Mouse (Mus musculus) layer of hippocampus, postnatal 25 days (tissue): ENCODE results near the gene Cyp3a57. TPM values are rescaled to one million over a fixed set of nuclear protein-coding genes. Genes with fewer than 3 reads are reported as not detected.
"Not testable (repeated sequence)": the region's sequence is repeated elsewhere in the genome, so short reads cannot be mapped to it uniquely, and the experiment has no call there.

ENCODE experiments used
- DNase-seq, 2 experiments: peaks; one replicate each; pipeline ENCODE4 v3.0.0; 2022; ENCODE audit warnings: mixed read lengths in 2 of 2, low spot score in 1 of 2; ENCODE audit errors: extremely low spot score in 1 of 2
- total RNA-seq, 2 experiments: library from RNA; stranded (reverse); gene quantifications; 2 replicates each; pipeline ENCODE4 v1.2.3; 2021

Gene Cyp3a57
- not detected for total RNA-seq

DNA sequence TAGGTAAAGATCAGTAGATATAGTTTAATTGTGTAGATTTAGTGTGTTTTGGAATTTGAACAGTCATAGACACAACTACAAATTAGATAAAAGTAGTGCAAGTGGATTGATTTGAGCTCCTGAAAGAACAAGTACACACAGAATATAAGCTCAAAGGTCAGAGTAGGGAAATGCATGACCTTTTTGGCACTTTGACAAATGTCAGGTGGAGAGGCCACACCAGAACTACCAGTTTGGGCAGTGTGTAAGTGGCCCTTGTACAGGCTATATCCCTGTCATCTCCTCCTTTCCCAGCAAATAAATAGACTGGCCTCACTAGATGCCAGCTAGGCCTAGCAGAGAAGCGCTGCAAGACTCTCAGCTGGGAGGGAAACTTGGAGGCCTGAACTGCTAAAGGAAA lies at the start of gene Cyp3a57:
Gene Cyp3a57, plus strand, starts transcription at position 339 of the 400 bp plus-strand sequence.
- no peak for DNase-seq

DNA sequence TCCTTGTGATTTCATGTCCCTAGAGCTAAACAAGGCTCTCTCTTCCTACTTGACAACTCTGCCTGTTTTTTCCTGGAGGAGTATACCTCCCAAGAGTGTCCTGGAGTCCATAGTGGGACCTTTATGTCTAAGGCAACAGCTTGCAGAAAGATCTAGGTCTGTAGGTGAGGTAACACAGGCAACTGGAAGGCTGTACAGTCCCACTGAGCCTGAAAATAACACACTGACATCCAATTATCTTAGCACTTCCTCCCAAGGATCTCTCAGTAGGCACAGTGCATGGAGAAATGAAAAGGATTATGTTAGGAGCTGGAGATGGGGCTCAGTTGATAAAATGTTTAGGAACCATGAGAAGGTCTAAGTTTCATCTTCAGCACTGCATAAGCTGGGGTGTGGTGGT lies 44.6 kb upstream of the Cyp3a57 start:
- no peak for DNase-seq

DNA sequence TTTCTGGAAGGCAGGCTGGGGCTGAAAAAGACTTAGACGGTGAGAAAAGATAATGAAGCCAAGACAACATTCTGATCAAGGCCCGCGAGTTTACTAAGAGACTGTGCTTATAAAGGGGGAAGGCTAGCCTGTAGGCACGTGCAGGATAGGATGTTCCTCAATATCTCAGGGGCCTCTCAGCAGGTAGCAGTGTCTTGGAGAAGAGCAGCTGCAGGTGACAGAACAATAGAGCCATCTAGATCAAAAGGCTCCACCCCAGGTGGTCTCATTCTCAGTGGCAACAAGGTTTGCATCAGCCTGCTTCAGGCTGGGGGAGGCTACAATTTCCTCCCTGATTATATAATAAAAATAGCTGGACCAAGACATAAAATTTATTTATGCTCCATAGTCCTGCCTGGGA lies 43.3 kb upstream of the Cyp3a57 start:
- not testable (repeated sequence) for DNase-seq

DNA sequence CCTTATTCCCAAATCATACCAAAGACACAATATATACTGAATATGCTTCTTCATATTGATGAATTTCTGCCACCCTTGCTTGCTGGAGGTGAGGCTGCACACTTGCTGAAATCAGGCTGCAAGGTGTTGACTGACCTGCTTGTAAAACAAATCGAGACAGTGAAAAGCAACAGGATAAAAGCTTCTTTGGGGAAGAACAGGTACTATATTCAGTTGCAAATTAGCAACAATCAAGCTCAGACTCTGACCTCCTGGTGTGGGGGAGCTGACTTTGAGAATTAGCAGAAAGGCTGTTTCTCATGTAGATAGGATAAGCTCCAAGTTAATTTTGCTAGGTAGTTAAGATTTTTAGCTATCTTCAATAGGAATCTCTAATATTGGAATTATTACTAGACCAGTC lies 42.7 kb upstream of the Cyp3a57 start:
- DNase-seq = no peak

DNA sequence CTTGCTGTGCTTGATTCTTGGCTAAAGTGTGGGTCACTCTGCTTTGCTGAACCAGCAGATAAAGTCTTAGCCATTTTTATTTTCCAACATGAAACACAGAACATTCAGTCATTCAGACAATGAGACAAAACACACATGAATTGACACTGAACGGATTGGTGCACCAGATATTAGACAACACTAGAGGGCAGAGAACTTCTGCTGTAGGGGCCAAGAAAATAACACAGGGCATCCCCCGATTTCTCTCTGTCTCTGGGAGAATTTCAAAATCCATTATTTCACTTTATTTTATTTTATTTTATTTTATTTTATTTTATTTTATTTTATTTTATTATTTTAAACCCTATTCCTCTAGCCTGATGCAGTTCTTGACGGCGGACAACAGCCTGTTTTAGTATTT lies 38.1 kb upstream of the Cyp3a57 start:
- DNase-seq = not testable (repeated sequence)

DNA sequence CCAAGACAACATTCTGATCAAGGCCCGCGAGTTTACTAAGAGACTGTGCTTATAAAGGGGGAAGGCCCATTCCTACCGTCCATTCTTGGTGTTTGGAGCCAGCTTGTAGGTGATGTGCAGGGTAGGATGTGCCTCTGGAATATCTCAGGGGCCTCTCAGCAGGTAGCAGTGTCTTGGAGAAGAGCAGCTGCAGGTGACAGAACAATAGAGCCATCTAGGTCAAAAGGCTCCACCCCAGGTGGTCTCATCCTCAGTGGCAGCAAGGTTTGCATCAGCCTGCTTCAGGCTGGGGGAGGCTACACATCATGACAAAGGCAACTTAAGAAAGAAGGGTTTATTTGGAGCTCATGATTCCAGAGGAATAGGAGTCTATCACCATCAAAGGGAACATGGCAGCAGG lies 37.3 kb upstream of the Cyp3a57 start:
- not testable (repeated sequence) for DNase-seq

DNA sequence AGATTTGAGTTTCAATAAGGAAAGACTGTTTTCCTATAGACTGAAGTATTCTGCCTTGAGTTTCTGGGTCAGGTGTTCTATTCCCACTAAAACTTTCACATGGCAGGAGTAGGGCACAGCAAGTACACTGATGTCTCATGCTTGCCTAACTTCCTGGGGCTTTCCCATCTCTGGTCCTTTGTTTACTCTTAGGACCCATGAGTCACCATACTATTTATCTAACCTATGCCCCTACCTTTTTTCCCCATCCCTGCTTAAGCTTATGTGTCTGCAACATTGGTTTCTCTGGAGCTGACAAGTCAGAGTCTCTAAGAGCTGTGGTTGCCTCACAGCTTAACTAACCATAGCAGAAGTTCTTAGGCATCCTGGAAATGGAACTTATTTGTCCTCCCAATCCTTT lies 31.2 kb upstream of the Cyp3a57 start:
- DNase-seq = no peak

DNA sequence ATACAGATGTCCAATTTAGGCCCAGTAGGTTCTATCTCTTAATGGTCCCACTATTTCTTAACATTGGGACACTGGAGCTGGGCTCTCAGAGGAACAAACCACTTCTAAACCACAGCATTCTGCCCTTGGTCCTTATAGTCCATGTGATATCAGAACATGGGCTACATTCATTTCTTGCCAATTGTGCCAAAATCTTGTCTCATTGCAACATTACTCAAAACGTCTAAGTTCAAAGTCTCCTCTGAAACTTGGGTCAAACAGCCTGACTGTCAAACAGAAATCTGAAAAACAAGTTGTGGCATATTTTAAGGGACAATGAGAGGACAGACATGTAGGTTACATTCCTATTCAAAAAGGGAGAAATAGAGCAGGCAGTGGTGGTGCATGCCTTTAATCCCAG lies 27.9 kb upstream of the Cyp3a57 start:
- DNase-seq = no peak

DNA sequence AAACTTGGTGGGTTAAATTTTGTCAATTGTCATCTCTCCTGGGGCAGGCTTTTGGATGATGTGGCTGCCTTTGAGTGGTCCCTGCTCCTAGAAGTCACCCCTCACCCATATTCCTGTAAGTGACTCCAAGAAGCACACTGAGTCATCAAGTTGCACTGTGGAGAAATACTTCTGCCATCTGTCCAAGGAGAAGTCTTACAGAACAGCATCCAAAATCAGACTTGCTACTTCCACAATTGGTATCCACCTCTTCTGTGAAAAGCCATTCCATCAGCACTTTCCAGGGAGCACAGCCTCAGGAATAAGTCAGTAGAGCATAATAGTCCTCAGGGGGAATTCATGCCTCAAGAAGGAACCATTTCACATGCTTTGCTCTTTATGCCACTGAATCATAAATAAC lies 6.3 kb upstream of the Cyp3a57 start:
- not testable (repeated sequence) for DNase-seq

DNA sequence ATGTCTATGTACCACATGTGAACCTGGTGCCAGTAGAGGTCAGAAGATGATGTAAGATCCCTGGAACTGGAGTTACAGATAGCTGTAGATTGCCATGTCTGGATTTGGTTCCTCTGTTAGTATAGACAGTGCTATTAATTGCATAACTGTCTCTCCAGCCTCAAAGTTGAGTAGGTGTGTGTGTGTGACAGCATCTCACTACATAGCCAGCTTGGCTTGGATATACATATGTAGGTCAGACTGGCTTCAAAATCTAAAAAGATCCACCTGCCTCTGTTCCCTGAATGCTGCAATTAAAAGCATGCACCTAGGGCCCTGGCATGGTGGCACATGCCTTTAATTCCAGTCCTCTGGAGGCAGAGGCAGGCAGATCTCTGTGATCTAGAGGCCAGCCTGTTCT lies 4.6 kb downstream of the Cyp3a57 start:
- no peak for DNase-seq

DNA sequence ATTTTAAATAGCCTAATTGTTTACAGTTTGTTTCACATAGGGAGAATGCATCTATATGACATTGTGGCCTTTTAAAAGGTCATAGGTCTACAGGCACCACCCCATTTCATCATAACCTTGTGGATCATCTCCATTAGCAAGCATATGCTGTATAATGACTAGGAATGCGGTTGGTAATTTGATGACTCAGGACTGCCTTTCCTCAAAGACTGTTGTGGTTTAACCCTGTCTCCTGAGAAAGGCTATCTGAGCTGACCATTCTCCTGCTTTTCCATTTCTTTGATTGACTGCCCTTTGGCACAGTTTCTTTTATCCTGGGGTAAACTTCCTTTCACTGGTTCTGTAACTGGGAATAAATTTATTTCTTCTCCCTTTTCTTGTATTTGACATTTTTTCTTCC lies 8.0 kb downstream of the Cyp3a57 start:
- no peak for DNase-seq

DNA sequence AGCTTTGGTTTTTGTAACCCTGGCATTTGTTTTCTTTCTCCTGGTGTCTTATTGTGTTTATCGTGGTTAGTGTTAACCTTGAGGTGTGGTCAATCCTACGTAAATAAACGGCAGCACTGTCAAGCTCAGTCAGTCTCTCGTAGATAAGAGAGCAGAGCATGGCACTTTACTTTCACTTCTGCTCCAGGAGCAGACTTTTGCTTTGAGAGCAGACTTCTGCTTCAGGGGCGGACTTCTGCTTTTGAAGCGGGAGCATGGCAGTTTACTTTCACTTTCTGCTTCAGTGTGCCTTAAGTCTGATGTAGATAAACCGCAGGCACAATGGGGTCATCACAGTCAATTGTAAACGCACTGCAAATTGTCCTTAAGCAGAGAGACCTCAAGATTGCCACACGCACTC lies 70.3 kb downstream of the Cyp3a57 start:
- DNase-seq = not testable (repeated sequence)

DNA sequence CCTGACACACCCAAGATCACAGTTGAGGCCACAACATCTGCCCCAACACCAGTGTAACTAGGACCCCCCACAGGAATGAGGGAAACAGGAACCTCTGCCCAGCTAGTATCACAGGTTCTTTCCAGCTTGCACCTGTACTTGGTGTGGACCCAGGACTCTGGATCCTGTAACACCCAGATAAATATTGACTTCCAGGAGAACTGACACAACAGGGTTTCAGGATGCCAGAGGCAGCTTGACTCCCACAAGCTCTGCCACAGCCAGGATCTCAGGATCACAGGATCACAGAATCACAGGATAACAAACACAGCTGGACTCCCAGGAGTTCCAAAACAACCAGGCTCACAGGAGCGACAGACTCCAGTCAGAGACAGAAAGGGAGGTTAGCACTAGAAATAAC lies 77.2 kb downstream of the Cyp3a57 start:
- no peak for DNase-seq

DNA sequence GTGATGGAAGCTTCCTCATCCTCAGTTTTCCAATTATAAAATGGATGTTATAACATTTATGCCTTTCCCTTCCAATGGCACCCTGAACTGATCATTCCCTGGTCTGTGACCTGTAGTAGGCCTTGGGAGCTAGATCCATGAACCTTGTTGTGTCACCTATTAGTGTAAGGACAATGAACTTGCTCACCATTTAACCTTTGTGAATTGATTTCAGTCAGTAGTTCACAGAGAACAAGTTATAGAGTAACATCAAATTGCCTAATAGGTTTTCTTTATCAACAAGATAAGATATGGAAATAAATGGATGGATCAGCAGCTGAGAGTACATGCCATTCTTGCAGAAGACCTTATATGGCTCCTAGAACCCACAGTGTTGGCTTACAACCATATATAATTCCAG lies 85.9 kb downstream of the Cyp3a57 start:
- no peak for DNase-seq

DNA sequence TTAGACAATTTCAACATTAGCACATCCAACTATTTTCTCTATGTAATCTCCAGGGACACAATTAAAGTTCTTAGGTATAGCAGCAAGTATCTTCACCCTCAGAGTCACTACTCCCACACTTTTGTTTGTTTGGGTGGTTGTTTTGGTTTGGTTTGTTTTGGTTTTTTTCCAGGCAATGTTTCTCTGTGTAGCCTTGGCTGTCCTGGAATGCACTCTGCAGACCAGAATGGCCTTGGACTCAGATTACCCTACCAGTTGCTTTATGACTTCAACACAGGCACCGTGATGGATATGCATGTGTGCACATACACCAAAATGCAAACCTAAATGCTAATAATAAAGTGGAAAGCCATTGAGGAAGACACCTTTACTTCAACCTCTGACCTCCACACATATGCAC lies 88.6 kb downstream of the Cyp3a57 start:
- DNase-seq = no peak

Other genes starting within 250 kb of the Cyp3a57 start
- 10 to 100 TPM; 33.6 to 34.2 TPM for gene Arpc1b, start 231.1 kb upstream of the Cyp3a57 start, total RNA-seq
- gene Pdap1, start 205.0 kb upstream of the Cyp3a57 start, total RNA-seq = 100 to 1,000 TPM in 1 of 2 experiments, 10 to 100 TPM in 1; 90.1 to 102 TPM
- gene Bud31, start 204.9 kb upstream of the Cyp3a57 start, total RNA-seq = 10 to 100 TPM; 69.5 to 81.9 TPM
- 10 to 100 TPM; 20.0 to 21.9 TPM for gene Ptcd1, start 178.2 kb upstream of the Cyp3a57 start, total RNA-seq
- 10 to 100 TPM; 22.1 to 25.3 TPM for gene Cpsf4, start 178.1 kb upstream of the Cyp3a57 start, total RNA-seq
- gene Atp5j2, start 153.2 kb upstream of the Cyp3a57 start, total RNA-seq = 100 to 1,000 TPM; 264 to 268 TPM
- 10 to 100 TPM; 11.1 to 13.8 TPM for gene Zkscan14, start 143.4 kb upstream of the Cyp3a57 start, total RNA-seq
- 10 to 100 TPM; 11.8 to 12.5 TPM for gene Zkscan5, start 140.7 kb upstream of the Cyp3a57 start, total RNA-seq
- 10 to 100 TPM; 25.7 to 26.7 TPM for gene Zfp655, start 113.6 kb upstream of the Cyp3a57 start, total RNA-seq
- gene Zscan25, start 64.8 kb upstream of the Cyp3a57 start, total RNA-seq = 10 to 100 TPM; 18.9 to 19.7 TPM
- gene Cyp3a16, start 124.4 kb downstream of the Cyp3a57 start, total RNA-seq = not detected
- gene Cyp3a41b, start 239.5 kb downstream of the Cyp3a57 start, total RNA-seq = not detected